Mouse (Mus musculus): ENCODE measurements at regions not wholly inside any gene's neighbourhood (a gene's known extent, or its start where the extent isn't known, plus 50 kb on each side); places are given as distances from the start of the nearest gene placed in this dataset.

DNA sequence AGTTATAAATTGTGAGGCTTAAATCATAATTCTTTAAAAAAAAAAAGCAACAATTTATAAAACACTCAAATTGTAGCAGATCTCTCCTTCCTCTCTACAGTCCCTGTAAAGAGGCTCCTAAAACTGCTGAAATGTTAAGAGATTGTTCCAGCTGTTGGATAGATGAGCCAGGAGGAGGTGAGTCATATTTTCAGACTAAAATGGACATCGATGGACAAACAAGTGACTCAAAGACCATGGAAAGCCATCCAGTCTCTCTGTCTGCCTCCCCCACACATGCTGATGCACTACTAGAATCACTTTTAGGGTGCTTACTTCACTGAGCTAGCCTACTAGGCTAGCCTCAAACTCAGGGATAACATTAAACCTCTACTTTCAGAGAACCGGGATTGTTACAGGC is 561.5 kb downstream of the Tmem114 start:
- no peak for TF ChIP-seq CTCF (IDR thresholded peaks at IDR 0.05; ENCODE audit: borderline replicate concordance, insufficient read depth, low read depth, low read length)
- no peak for TF ChIP-seq POLR2A (IDR thresholded peaks at IDR 0.05; ENCODE audit: borderline replicate concordance, insufficient read depth, low read length)
